Mouse (Mus musculus): ENCODE measurements at regions not wholly inside any gene's neighbourhood (a gene's known extent, or its start where the extent isn't known, plus 50 kb on each side); places are given as distances from the start of the nearest gene placed in this dataset.

- no peaks in the 10 kb centered on the region for H3K4me1 ChIP-seq (replicated peaks; ENCODE audit: low read depth, low read length)
- H3K27me3 ChIP-seq (ENCODE audit: insufficient read depth, low read length): no peaks in the 10 kb centered on the region
- H3K4me3 ChIP-seq (replicated peaks; ENCODE audit: low read length): no peak overlapping the region
- H3K36me3 ChIP-seq (ENCODE audit: insufficient read depth, low read length): no peaks in the 10 kb centered on the region
- no peak for TF ChIP-seq NANOG (IDR thresholded peaks at IDR 0.05; ENCODE audit: borderline replicate concordance, low read length)
- no peaks in the 10 kb centered on the region for H3K9me3 ChIP-seq (ENCODE audit: low read length)
These were observed 85.2 kb upstream of the Oxgr1 start for GRCm38 (mm10) chr14:120127481-120127880.

DNA sequence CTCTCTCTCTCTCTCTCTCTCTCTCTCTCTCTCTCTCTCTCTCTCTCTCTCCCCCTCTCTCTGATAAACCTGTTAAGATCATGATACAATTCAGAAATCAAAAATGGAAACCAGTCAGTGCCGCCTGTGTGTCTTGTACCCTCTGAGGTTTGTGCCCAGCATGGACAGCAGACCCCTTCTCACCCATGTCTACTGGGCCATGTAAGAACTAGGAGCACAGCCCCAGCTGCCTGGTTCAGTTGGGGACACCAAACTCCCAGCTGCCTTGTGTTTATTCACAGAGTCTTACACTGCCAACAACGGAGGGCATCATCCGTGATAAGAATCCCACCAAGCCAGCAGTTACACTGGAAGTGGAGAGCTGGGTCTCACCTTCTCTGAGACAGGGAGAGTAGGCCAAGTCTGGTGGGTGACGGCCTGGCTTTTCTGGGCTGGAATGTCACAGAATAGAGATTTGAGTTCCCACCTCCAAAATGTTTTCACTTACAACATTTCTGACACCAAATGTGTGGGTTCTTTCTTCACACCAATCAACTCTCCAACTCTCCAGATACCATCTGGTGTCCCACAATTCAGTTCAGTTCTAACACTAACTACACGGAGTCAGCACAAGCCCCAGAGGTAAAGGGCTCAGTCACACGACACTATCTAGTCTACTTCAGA lies 92.2 kb upstream of the Oxgr1 start:
- no peaks in the 10 kb centered on the region for H3K36me3 ChIP-seq (ENCODE audit: insufficient read depth, low read length)
- H3K27me3 ChIP-seq (ENCODE audit: insufficient read depth, low read length): no peaks in the 10 kb centered on the region; the same call in 1 of the 2 replicates
- H3K9me3 ChIP-seq (ENCODE audit: low read length): no peaks in the 10 kb centered on the region
- H3K4me1 ChIP-seq (replicated peaks; ENCODE audit: low read depth, low read length): peaks cover 11% of the 10 kb centered on the region
- no peak overlapping the region for H3K4me3 ChIP-seq (replicated peaks; ENCODE audit: low read length)
- TF ChIP-seq POU5F1 (IDR thresholded peaks at IDR 0.05; ENCODE audit: borderline replicate concordance, low read length) (no peak), NANOG (IDR thresholded peaks at IDR 0.05; ENCODE audit: borderline replicate concordance, low read length) (no peak), CTCF (conservative IDR thresholded peaks at IDR 0.05; ENCODE audit: low read length) (no peak)

GRCm38 (mm10) chr14:120135198-120135597 lies 93.0 kb upstream of the Oxgr1 start:
- H3K36me3 ChIP-seq (ENCODE audit: insufficient read depth, low read length): no peaks in the 10 kb centered on the region
- TF ChIP-seq CTCF (conservative IDR thresholded peaks at IDR 0.05; ENCODE audit: low read length) (no peak), POU5F1 (IDR thresholded peaks at IDR 0.05; ENCODE audit: borderline replicate concordance, low read length) (no peak), NANOG (IDR thresholded peaks at IDR 0.05; ENCODE audit: borderline replicate concordance, low read length) (no peak)
- no peak overlapping the region for H3K4me3 ChIP-seq (replicated peaks; ENCODE audit: low read length)
- H3K27me3 ChIP-seq (ENCODE audit: insufficient read depth, low read length): peaks cover 2% of the 10 kb centered on the region; the same call in 1 of the 2 replicates
- no peaks in the 10 kb centered on the region for H3K9me3 ChIP-seq (ENCODE audit: low read length)
- peaks cover 11% of the 10 kb centered on the region for H3K4me1 ChIP-seq (replicated peaks; ENCODE audit: low read depth, low read length)

GRCm38 (mm10) chr14:120136736-120137135 lies 94.5 kb upstream of the Oxgr1 start:
- H3K27me3 ChIP-seq (ENCODE audit: insufficient read depth, low read length): peaks cover 2% of the 10 kb centered on the region; the same call in 1 of the 2 replicates
- H3K4me3 ChIP-seq (replicated peaks; ENCODE audit: low read length): no peak overlapping the region
- H3K4me1 ChIP-seq (replicated peaks; ENCODE audit: low read depth, low read length): peaks cover 11% of the 10 kb centered on the region
- no peak for TF ChIP-seq CTCF (conservative IDR thresholded peaks at IDR 0.05; ENCODE audit: low read length)
- TF ChIP-seq POU5F1 (IDR thresholded peaks at IDR 0.05; ENCODE audit: borderline replicate concordance, low read length): no peak
- TF ChIP-seq NANOG (IDR thresholded peaks at IDR 0.05; ENCODE audit: borderline replicate concordance, low read length): no peak
- H3K36me3 ChIP-seq (ENCODE audit: insufficient read depth, low read length): no peaks in the 10 kb centered on the region
- H3K9me3 ChIP-seq (ENCODE audit: low read length): no peaks in the 10 kb centered on the region

DNA sequence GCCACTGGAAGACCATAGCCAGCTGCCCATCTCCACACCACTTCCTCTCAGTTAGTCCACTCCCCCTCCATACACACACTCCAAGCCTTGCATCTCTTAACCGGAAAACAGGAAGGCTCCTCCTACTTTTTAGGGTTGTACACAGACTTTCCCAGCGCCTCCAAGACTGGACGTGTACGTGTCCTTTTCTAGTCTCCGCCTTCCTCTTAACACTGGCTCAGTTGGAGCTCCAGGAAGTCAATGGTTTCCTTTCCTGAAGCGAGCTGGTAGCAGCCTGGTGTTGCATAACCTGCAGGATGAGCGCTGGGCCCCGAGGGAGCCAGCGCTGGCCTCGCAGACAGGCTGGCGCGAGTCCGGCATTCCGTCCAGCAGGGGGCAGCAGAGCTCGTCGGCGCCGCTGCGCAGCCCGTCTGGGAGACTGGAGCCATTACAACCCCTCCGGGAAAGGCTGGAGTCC lies 95.5 kb upstream of the Oxgr1 start:
- Histone ChIP-seq H3K4me3 (replicated peaks; ENCODE audit: low read length) (peak overlapping the region; percentile 32), H3K9me3 (ENCODE audit: low read length) (no peaks in the 10 kb centered on the region)
- TF ChIP-seq NANOG (IDR thresholded peaks at IDR 0.05; ENCODE audit: borderline replicate concordance, low read length) (no peak), CTCF (conservative IDR thresholded peaks at IDR 0.05; ENCODE audit: low read length) (no peak; the same call in 1 of the 2 replicates), POU5F1 (IDR thresholded peaks at IDR 0.05; ENCODE audit: borderline replicate concordance, low read length) (no peak)

DNA sequence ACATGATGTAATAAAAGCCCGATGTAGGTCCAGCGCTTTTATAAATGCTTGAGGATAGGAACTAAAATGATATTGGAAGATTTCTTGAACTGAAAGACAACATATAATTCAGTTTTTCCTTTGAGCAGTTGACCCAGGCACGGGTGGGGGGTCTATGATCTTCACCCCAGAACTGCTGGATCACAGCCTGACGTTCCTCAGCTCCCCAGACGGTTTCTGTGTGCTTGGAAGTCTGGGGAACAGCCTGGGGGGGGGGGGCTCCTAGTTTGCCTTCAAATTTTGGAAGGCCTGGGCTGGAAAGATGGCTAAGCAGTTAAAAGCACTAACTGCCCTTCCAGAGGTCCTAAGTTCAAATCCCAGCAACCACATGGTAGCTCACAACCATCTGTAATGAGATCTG lies 96.3 kb upstream of the Oxgr1 start:
- H3K36me3 ChIP-seq (ENCODE audit: insufficient read depth, low read length): no peaks in the 10 kb centered on the region
- peaks cover 11% of the 10 kb centered on the region for H3K4me1 ChIP-seq (replicated peaks; ENCODE audit: low read depth, low read length)
- TF ChIP-seq CTCF (conservative IDR thresholded peaks at IDR 0.05; ENCODE audit: low read length): no peak
- TF ChIP-seq POU5F1 (IDR thresholded peaks at IDR 0.05; ENCODE audit: borderline replicate concordance, low read length): no peak
- no peak for TF ChIP-seq NANOG (IDR thresholded peaks at IDR 0.05; ENCODE audit: borderline replicate concordance, low read length)
- H3K27me3 ChIP-seq (ENCODE audit: insufficient read depth, low read length): peaks cover 2% of the 10 kb centered on the region; the same call in 1 of the 2 replicates
- H3K4me3 ChIP-seq (replicated peaks; ENCODE audit: low read length): no peak overlapping the region
- no peaks in the 10 kb centered on the region for H3K9me3 ChIP-seq (ENCODE audit: low read length)

More for the DNA sequence above, 95.5 kb upstream of the Oxgr1 start:
- Histone ChIP-seq H3K27me3 (ENCODE audit: insufficient read depth, low read length) (peaks cover 2% of the 10 kb centered on the region; the same call in 1 of the 2 replicates), H3K36me3 (ENCODE audit: insufficient read depth, low read length) (no peaks in the 10 kb centered on the region), H3K4me1 (replicated peaks; ENCODE audit: low read depth, low read length) (peaks cover 11% of the 10 kb centered on the region)

DNA sequence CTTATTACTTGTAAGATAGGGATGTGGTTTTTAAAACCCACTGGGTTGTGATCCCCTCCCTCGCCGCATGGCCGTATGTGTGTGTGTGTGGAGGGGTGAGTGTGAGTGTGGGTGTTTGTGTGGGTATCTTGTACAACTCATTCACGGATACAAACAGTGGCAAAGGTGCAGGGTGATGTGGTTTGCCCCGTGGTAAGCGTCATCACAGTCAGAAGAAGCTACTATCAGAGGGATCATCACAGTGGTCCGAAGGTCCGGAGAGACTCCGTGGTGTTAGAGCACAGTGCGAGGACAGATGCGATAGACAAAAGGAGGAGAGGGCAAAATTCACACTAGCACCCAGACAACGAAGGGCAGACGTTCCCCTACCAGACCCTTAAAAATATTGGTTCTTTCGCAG lies 97.0 kb upstream of the Oxgr1 start:
- H3K27me3 ChIP-seq (ENCODE audit: insufficient read depth, low read length): peaks cover 2% of the 10 kb centered on the region; the same call in 1 of the 2 replicates
- H3K9me3 ChIP-seq (ENCODE audit: low read length): no peaks in the 10 kb centered on the region
- TF ChIP-seq CTCF (conservative IDR thresholded peaks at IDR 0.05; ENCODE audit: low read length) (no peak), POU5F1 (IDR thresholded peaks at IDR 0.05; ENCODE audit: borderline replicate concordance, low read length) (no peak)

DNA sequence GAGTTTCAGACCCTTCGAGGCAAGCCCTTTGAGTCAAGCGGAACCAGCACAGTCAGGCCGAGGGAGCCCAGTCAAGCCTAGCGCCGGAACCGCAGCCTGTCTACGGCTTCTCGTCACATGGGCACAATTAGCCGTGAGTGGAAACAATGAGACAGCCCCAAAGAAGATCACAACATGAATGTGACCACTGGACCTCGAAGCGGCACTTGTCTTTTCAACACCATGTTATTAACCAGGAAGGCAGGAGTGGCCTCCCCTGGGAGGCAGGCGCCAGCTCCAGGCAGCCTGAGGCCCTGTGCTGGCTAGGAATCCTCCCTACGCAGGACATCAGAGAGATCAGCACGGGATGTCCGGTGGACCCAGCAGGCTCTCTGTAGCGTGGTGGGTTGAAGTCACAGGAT lies 97.4 kb upstream of the Oxgr1 start:
- no peaks in the 10 kb centered on the region for H3K9me3 ChIP-seq (ENCODE audit: low read length)
- H3K4me3 ChIP-seq (replicated peaks; ENCODE audit: low read length): no peak overlapping the region
- H3K4me1 ChIP-seq (replicated peaks; ENCODE audit: low read depth, low read length): peaks cover 11% of the 10 kb centered on the region
- peaks cover 2% of the 10 kb centered on the region; the same call in 1 of the 2 replicates for H3K27me3 ChIP-seq (ENCODE audit: insufficient read depth, low read length)
- TF ChIP-seq POU5F1 (IDR thresholded peaks at IDR 0.05; ENCODE audit: borderline replicate concordance, low read length): no peak
- no peak for TF ChIP-seq NANOG (IDR thresholded peaks at IDR 0.05; ENCODE audit: borderline replicate concordance, low read length)
- TF ChIP-seq CTCF (conservative IDR thresholded peaks at IDR 0.05; ENCODE audit: low read length): no peak
- H3K36me3 ChIP-seq (ENCODE audit: insufficient read depth, low read length): no peaks in the 10 kb centered on the region

More for the DNA sequence above, 97.0 kb upstream of the Oxgr1 start:
- Histone ChIP-seq H3K4me3 (replicated peaks; ENCODE audit: low read length) (no peak overlapping the region), H3K4me1 (replicated peaks; ENCODE audit: low read depth, low read length) (peaks cover 11% of the 10 kb centered on the region), H3K36me3 (ENCODE audit: insufficient read depth, low read length) (no peaks in the 10 kb centered on the region)

GRCm38 (mm10) chr14:120140211-120140610 lies 98.0 kb upstream of the Oxgr1 start:
- H3K4me3 ChIP-seq (replicated peaks; ENCODE audit: low read length): no peak overlapping the region
- H3K36me3 ChIP-seq (ENCODE audit: insufficient read depth, low read length): no peaks in the 10 kb centered on the region
- H3K4me1 ChIP-seq (replicated peaks; ENCODE audit: low read depth, low read length): peaks cover 9% of the 10 kb centered on the region
- H3K27me3 ChIP-seq (ENCODE audit: insufficient read depth, low read length): peaks cover 2% of the 10 kb centered on the region; the same call in 1 of the 2 replicates
- H3K9me3 ChIP-seq (ENCODE audit: low read length): no peaks in the 10 kb centered on the region
- TF ChIP-seq NANOG (IDR thresholded peaks at IDR 0.05; ENCODE audit: borderline replicate concordance, low read length) (no peak), CTCF (conservative IDR thresholded peaks at IDR 0.05; ENCODE audit: low read length) (no peak), POU5F1 (IDR thresholded peaks at IDR 0.05; ENCODE audit: borderline replicate concordance, low read length) (no peak)

Data from E14TG2a.4 (cell line).